Mouse (Mus musculus) MEL (cell line): Measurements from ENCODE around the gene Bnc2. TPM values are rescaled to one million over a fixed set of nuclear protein-coding genes. Genes with fewer than 3 reads are reported as not detected.

Source experiments
- DNase-seq: peaks from one replicate; pipeline ENCODE4 v3.0.0; 2011; ENCODE audit warnings: low read depth, low spot score
- H3K27ac ChIP-seq: 2 replicates; pipeline ENCODE4 v1.5.1; 2012; ENCODE audit warnings: low read depth, mild to moderate bottlenecking, control low read depth, low read length, moderate library complexity; ENCODE audit not compliant: control insufficient read depth
- H3K27me3 ChIP-seq, 2 experiments: fragments of 150-350 bp in 1 of 2; sonication (generic) in 1 of 2; 2 replicates each; pipeline ENCODE4 v1.6.1; 2012; ENCODE audit warnings: low read length in 2 of 2, mild to moderate bottlenecking in 2 of 2, improper control_type of control experiment in 1 of 2, moderate library complexity in 1 of 2; ENCODE audit not compliant: insufficient read depth in 2 of 2, control insufficient read depth in 1 of 2
- H3K36me3 ChIP-seq, 2 experiments: 2 replicates each; pipeline ENCODE4 v1.6.1; 2012 to 2014; ENCODE audit warnings: low read length in 2 of 2, improper control_type of control experiment in 1 of 2, inconsistent platforms in 1 of 2, mild to moderate bottlenecking in 1 of 2; ENCODE audit not compliant: insufficient read depth in 2 of 2, control insufficient read depth in 1 of 2
- H3K4me1 ChIP-seq, 2 experiments: fragments of 150-350 bp in 1 of 2; sonication (generic) in 1 of 2; 2 replicates each; pipeline ENCODE4 v1.6.1; 2012; ENCODE audit warnings: low read length in 2 of 2, improper control_type of control experiment in 1 of 2, mild to moderate bottlenecking in 1 of 2; ENCODE audit not compliant: insufficient read depth in 2 of 2, control insufficient read depth in 1 of 2
- H3K4me3 ChIP-seq, 2 experiments: fragments of 150-350 bp in 1 of 2; sonication (generic) in 1 of 2; 2 replicates each; pipeline ENCODE4 v1.5.1; 2012; ENCODE audit warnings: low read depth in 2 of 2, low read length in 2 of 2, mild to moderate bottlenecking in 2 of 2, moderate library complexity in 2 of 2, control low read depth in 1 of 2, improper control_type of control experiment in 1 of 2; ENCODE audit not compliant: control insufficient read depth in 1 of 2, insufficient read depth in 1 of 2
- H3K79me2 ChIP-seq: 2 replicates; pipeline ENCODE4 v1.6.1; 2012; ENCODE audit warnings: mild to moderate bottlenecking, low read length, moderate library complexity; ENCODE audit not compliant: control insufficient read depth, poor library complexity, insufficient read depth
- H3K9ac ChIP-seq: 2 replicates; pipeline ENCODE4 v1.6.1; 2012; ENCODE audit warnings: low read depth, mild to moderate bottlenecking, control low read depth, low read length, moderate library complexity; ENCODE audit not compliant: control insufficient read depth, poor library complexity, severe bottlenecking
- H3K9me3 ChIP-seq: fragments of 150-350 bp; sonication (generic); replicated peaks from 2 replicates; pipeline ENCODE4 v1.6.1; 2012; ENCODE audit warnings: mild to moderate bottlenecking, low read length, improper control_type of control experiment, moderate library complexity; ENCODE audit not compliant: insufficient read depth
- BHLHE40 ChIP-seq: IDR thresholded peaks from 2 replicates; pipeline ENCODE4 v1.6.1; 2012; ENCODE audit warnings: low read depth, mild to moderate bottlenecking, inconsistent platforms, low read length, improper control_type of control experiment, borderline replicate concordance
- E2F4 ChIP-seq: IDR thresholded peaks from 2 replicates; pipeline ENCODE4 v1.6.1; 2011; ENCODE audit warnings: low read depth, low read length, improper control_type of control experiment, borderline replicate concordance
- MAZ ChIP-seq: IDR thresholded peaks from 2 replicates; pipeline ENCODE4 v1.6.1; 2012; ENCODE audit warnings: low read depth, mild to moderate bottlenecking, inconsistent platforms, low read length, improper control_type of control experiment
- MYB ChIP-seq: IDR thresholded peaks from 2 replicates; pipeline ENCODE4 v1.6.1; 2011; ENCODE audit warnings: mild to moderate bottlenecking, low read depth, low read length, improper control_type of control experiment
- SMC3 ChIP-seq: IDR thresholded peaks from 2 replicates; pipeline ENCODE4 v1.6.1; 2011; ENCODE audit warnings: low read depth, low read length, improper control_type of control experiment
- TBP ChIP-seq: IDR thresholded peaks from 2 replicates; pipeline ENCODE4 v1.8.0; 2011; ENCODE audit warnings: low read depth, low read length, improper control_type of control experiment
- USF1 ChIP-seq: IDR thresholded peaks from 2 replicates; pipeline ENCODE4 v1.6.1; 2014; ENCODE audit warnings: low read depth, mild to moderate bottlenecking, inconsistent platforms, low read length, improper control_type of control experiment, moderate library complexity
- polyA plus RNA-seq, 2 experiments: library from polyadenylated mRNA; stranded (reverse) in 1 of 2; unstranded in 1 of 2; fragments of >175 nt in 1 of 2; fragments of >200 nt in 1 of 2; gene quantifications; 2 replicates each; pipeline versions ENCODE4 v1.2.1 to v1.2.4; 2012; ENCODE audit warnings: low replicate concordance in 2 of 2, low read depth in 1 of 2; ENCODE audit not compliant: insufficient read length in 2 of 2, insufficient read depth in 1 of 2, missing spikeins in 1 of 2
- total RNA-seq: library from RNA; depleted of rRNA; stranded (reverse); fragments of 300-350 nt; gene quantifications from 2 replicates; pipeline ENCODE4 v1.2.3, GENCODE M21; 2012; rRNA removed

Gene Bnc2
- total and polyA plus RNA-seq, 3 experiments, result not detected

GRCm38 (mm10) chr4:84228551-84228950 lies 446.5 kb downstream of the Bnc2 start:
- H3K9ac ChIP-seq, result no peak overlapping the region
- no peak overlapping the region for H3K27ac ChIP-seq
- no peaks in the 10 kb centered on the region for H3K4me1 ChIP-seq
- H3K36me3 ChIP-seq, result no peaks in the 10 kb centered on the region
- H3K27me3 ChIP-seq, result no peaks in the 10 kb centered on the region
- DNase-seq, result no peak
- no peak for TF ChIP-seq USF1
- no peak for TF ChIP-seq SMC3
- TF ChIP-seq TBP, result no peak
- no peak for TF ChIP-seq MAZ
- TF ChIP-seq E2F4, result no peak
- TF ChIP-seq BHLHE40, result no peak
- TF ChIP-seq MYB, result no peak
- TF ChIP-seq, all 39 proteins: peak for 0
- Histone ChIP-seq H3K9me3 (no peaks in the 10 kb centered on the region), H3K4me3 (no peak overlapping the region), H3K79me2 (no peaks in the 10 kb centered on the region)

Other genes starting within 250 kb of the Bnc2 start
- gene Cntln, start 209.0 kb upstream of the Bnc2 start, total RNA-seq, result not detected in 2 replicates
- gene Cntln, start 209.0 kb upstream of the Bnc2 start, polyA plus RNA-seq, result not detected